Mouse (Mus musculus) thymus, postnatal 0 days (tissue): ENCODE data around the gene Fscn2. TPM values are rescaled to one million over a fixed set of nuclear protein-coding genes. Genes with fewer than 3 reads are reported as not detected.

Experiments used
- DNase-seq: peaks from one replicate; pipeline ENCODE4 v3.0.0-alpha.2; 2015; ENCODE audit warnings: low spot score
- polyA plus RNA-seq: library from polyadenylated mRNA; unstranded; fragments of >200 nt; fragmentation: Nextera tagmentation; extraction: Ambion mirVana; gene quantifications from 2 replicates; pipeline ENCODE4 v1.2.1, GENCODE M21; 2015

The Fscn2 gene
- polyA plus RNA-seq, result 0.46 and 0.59 TPM in 2 replicates

DNA sequence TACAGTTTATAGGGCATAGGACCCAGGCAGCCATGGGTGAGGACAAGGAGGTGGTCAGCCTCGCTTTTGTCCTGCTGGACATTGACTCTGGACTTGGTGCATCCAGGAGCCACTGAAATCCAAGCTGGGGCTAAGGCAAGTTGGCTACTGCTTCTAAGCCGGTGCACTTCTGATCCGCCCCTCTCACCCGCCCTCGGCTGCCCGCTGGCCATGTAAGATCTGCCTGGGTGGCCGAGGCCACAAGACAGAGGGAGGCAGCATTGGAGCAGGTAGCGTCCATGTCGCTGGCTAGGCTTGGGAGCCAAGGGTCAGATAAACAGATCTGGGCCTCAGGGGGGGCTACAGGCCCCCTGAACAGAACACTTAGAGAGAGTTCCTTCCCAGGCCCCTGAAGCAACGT is at the start of gene Fscn2:
Fscn2 (plus strand) TSS at position 240 of the 400 bp plus-strand sequence.
- DNase-seq, result no peak

DNA sequence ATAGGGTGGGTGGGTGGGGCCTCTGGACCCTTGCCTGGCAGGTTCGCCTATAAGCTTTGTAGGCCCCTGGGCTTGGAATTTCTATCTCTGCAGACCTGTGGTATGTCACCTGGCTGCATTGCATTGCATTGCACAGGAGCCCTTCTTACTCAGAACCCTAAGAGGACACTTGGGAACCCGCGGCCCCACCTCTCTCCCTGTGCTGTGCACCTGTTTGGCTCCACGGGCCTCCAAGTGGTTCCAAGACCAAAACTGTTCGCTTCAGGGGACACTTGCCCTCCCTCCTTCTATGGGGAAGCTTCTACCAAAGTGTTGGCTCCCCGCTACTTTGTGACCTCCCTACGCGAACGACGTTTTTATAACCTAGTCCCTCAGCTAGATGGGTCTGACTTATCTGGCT is 49.8 kb upstream of the Fscn2 start:
- no peak for DNase-seq

DNA sequence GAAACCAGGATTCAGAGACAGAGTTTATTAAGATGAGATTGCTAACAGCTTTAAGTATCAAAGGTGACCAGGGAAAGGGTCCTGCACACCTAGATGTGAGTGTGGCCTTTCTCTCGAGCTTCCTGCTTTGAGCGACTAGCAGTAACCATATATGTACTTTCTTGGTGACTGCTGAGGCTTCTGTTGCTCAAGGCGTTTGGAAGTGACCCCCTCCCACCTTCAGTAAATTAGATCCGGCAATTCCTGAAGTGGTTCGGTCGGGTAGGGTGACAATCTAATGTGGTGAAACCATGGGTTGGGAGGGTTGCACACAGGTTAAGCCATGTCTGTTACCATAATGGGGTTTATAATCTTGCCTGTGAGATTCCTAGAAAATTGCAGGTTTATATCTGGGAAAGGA is 49.3 kb upstream of the Fscn2 start:
- no peak for DNase-seq

DNA sequence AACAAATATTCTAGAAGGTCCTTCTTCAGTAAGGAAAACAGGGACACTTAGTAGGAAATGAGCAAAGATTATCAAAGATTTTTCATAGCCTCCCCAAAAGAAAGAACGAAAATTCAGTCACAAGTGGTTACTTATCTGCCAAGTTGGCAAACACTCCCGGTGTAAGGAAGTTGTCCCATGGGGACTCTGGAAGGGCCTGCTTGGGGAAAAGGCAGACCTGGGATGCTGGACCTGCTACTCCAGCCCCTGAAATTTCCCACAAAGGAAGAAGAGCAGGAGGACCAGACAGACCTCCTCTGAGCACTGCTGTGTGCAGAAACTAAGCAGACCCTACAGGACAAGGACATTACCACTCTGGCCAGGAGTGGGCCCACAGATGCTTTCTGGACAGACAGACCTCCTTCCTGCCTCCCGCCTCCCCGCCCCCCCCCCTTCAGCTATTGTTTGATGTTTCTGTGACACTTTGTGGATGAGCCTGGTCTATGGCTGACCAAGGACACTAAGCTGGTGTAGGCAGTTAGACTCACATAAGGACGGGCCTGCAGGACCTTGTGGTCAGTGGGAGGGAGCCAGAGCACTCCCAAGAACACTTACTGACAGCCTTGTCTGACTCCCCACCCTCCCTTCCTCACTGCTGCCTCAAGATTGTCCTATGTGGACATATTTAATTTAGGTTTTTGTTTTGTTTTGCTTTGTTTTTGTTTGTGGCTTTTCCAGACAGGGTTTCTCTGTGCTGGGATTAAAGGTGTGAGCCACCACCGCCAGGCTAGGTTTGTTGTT is 47.2 kb upstream of the Fscn2 start:
- DNase-seq, result no peak

DNA sequence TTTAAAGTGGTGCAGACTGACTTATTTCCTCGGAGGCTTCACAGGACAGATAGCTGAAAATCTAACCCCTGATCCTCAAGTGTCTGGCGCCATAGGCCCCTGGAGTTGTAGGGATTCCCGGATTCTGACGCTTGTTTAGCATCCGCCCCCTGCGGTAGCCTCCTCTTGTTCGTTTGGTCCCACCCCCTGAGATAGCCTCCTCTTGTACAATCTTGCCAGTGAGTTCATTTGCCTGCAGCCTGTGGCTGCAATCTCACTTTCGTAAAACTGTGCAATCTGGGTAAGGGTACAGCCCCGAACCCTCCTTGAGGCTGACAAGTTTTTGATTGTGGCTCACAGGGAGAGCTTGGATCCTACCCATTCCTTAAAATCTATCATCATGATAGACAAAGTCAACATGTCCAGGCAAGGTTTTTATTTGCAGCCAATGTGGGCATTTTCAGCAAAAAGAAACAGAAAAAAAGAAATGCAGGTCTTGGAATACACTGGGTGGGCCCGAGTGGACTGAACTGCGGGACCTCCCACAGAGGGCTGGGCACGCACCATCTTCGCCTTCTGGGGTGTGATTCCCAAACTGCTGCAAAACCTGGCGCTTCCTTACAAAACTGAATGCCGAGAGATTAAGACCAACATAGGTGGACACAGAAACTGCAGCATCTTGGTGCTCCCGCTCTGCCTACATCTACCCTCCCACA is 46.5 kb upstream of the Fscn2 start:
- no peak for DNase-seq

DNA sequence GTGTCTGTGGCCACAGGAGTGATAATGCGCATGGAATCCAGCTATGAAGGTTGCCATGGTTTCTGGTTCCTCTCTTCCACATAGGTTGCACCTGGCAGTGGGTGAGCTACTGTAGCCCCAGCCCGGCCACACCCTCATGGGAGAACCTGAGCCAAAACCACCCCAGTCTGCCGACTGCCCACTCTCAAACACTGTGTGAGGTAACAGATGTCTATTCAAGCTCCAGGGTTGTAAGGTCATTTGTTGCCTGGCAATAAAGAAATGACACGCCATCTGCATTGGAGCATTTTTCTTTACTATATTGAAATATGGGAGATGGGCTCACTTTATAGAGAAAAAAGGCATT is 45.9 kb upstream of the Fscn2 start:
- DNase-seq, result no peak

DNA sequence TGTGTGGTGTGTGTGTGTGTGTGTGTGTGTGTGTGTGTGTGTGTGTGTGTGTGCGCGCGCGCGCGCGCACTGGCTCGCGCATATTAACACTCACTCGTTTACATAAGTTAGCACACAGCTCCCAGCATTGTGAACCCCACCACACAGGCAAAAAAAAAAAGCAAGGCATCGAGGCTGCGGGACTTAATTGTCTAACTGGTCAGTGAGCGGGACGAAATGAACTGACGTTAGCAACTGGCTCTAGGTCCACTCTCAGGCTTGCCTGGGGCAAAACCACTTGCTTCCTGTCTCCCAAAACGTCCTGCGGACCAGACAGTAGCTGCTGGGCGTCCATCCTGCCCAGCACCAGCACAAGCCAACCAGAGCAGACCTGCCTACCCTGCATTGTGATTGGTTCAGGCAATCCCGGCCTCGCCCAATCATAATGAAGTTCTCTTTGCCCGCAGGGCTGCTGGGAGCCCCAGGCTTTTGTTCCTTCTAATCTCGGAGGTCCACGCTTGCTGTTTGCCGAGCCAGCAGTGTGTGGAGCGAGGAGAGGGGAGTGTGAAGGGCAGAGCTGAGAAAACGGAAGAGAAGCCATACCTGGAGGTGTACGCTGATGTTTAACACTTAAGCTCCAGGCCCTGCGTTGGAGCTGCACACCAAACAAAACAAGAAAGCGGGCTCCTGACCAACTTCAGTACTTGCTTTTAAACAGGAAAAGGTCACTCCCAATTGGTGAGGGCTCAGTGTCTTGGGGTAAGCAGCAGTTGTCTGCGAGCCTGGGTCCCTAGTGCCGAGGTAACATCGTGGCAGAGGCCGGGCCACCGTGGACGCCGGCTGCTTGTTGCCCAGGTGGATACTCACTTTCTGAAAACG is 45.3 kb upstream of the Fscn2 start:
- peak; percentile 90 for DNase-seq

DNA sequence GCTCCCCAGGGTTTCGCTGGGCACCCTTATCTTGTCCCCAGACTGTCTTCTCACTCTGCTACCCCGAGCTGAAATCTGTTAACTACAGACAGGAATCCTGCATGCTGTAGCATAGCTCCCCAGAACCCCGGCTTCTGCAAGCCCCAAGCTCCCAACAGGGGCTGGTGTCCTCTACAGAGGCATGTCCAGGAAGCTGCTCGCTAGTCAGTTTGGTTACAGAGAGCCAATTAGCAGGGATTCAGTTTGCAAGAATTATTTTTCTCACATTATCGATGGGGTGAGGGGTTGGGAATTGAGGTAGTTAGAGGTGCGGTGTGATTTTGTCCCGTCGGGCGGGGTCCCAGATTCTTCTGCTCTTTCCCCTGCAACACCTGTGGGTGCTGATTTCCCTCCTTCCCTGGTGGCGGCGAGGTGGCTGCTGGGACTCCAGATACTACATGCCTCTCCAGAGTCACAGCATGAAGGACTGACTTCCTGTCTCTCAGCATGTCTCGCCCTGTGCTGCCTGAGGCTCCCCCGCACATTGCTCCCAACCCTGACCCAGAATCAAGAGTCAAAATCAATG is 44.6 kb upstream of the Fscn2 start:
- peak; percentile 34 for DNase-seq

DNA sequence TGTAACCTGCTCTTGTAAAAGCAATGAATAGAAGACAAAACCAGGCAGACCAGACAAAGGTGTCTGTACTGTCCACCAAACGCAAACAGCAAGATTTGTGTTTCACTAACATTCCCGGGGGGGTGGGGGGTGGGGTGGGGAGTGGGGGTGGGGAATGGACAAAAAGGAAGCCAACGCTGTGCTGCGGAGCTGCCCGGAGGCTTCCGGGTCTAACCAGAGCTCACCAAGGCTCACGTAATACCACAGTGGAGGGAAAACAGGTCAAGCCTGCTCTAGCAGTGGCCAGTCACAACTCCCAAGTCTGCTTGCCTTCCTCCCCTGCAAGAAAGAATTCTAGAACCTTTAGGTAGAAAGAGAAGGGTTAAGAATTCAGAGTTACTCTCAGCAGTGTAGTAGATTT is 43.9 kb upstream of the Fscn2 start:
- DNase-seq, result no peak

DNA sequence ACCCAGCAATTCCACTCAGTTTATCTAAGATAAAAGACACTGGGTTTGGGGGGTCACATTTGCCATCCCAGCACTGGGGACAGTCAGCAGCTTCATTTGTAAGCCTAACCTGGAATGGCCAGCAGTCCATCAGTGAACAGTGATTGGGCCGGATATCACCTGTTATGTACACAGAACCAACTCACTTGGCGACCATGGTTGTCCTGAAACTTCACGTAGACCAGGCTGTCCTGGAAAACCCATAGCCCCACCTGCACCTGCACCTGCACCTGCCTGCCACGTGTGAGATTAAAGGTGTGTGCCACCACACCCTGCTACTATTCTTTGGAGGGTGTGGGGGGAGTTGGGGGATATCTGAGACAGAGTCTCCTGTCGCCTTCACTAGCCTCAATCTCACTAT is 42.0 kb upstream of the Fscn2 start:
- no peak for DNase-seq

DNA sequence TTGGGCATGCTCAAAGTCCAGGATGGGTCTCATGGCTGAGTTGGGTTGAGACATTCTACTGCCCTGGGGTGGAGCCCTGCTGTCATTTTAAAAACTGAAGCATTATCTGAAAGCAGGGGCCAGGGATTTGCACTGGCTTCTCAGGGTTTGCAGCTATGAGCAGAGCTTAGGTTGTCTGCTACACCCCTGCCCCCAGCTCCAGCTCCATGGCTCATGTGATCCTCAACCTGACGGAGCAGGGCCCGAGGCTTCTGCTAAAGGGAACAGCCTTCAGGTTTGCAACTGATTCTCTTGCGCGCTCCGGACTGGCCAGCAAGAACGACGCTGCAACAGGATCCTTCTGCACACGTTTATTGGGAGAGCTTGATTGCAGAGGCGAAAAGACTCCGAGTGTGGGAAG is 41.2 kb upstream of the Fscn2 start:
- no peak for DNase-seq

DNA sequence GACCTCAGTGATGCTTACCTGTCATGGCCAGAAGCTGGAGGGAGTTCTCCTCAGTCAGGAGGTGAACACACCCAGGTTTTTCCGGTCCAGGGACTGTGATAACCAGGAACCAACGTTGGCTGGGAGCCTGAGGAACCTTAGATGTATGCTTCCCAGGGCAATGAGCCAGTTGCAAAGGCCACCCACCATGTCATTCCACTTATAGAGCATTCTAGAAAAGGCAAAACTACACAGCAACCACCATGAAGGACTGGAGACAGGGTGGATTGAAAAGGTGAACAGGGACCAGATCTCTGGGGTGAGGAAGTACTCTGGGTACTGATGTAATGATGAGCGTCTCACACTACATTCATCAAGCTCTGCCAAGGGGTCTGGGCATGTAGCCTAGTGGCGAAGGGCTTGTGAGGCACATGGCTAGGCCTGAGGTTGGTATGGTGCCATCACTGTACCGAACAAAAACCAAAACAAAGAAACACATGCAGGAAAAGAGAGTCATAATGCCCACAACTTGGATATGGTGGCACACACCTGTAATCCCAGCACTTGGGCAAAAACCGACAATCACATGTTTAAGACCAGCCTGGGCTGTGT is 25.8 kb upstream of the Fscn2 start:
- no peak for DNase-seq

DNA sequence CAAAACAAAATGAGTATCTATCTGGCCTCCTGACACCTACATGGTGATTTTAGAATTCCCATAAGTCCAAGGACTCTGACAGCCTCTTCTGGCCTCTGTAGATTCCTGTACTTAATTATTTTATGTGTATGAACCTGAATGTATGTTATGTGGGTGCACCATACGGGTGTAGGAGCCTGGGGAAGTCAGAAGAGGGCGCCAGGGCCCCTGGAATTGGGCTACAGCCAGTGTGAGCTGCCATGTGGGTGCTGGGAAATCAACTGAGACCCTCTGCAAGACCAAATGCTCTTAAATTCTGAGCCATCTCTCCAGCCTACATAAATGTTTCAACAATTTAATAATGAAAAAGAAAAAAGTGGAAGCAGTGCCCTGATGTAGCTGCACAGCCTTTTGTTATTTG is 23.9 kb upstream of the Fscn2 start:
- no peak for DNase-seq

DNA sequence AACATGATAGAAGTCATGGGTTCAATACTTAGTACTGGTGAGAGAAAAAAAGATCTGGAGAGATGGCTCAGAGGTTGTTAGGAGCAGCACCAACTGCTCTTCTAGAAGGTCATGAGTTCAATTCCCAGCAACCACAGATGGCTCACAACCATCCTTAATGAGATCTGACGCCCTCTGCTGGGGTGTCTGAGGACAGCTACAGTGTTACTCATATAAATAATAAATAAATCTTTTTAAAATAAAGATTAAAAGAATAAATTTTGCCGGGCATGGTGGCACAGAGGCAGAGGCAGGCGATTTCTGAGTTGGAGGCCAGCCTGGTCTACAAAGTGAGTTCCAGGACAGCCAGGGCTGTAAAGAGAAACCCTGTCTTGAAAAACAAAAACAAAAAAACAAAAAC is 22.5 kb upstream of the Fscn2 start:
- DNase-seq, result no peak

DNA sequence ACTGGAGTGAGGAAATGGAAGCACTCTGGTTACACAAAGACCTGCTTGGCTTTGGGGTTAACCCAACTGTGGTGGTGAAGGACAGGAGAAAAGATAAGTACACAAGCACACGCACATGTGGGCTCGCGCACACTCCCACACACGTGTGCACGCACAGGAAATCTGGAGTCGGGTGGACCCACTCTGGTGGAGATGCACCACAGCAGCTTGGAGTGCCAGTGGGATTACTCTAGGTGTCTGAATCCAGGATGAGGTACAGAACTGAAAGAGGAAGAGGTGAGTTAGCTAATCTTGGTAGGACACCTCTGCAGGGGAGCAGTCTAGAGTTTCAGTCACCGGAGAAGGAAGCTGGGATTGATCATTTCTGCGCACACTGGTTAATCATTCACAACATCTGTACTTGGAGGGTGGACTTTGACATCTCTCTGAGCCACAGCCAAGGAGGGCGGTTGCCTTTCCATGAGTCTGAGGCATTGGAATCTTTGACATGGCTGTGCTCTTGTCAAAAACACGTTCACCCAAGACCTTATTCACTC is 21.3 kb upstream of the Fscn2 start:
- no peak for DNase-seq

DNA sequence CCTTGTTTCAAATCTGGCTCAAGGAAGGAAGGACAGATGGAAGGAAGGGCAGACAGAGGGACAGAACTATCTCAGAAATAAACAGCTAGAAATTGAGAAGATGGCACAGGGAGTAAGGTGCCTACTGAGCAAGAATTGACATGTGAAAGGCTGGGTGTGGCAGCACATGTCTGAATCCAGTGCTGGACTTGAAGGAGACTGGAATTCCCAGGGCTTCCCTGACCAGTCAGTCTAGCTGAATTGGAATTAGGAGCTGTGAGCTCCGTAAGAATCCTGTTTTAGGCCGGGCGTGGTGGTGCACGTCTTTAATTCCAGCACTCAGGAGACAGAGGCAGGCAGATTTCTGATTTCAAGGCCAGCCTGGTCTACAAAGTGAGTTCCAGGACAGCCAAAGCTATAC is 19.7 kb upstream of the Fscn2 start:
- no peak for DNase-seq

DNA sequence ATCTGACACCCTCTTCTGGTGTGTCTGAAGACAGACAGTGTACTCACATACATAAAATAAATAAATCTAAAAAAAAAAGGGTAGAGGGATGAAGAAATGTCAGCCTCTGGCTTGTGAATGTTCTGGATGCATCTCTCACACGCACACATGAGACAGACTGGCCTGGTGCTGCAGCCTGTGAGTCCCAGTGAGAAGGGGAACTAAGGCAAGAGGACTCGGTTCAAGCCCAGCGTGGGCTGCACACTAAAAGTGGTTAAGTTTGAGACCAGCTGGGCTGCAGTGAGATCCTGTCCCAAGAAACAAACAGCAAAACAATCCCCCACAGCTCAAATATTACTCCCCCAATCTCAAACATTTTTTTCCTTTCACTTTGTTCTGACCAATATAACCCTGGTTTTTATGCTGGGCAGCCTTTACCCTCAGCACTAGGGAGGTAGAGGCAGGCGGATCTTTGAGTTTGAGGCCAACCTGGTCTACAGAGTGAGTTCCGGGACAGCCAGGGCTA is 18.6 kb upstream of the Fscn2 start:
- no peak for DNase-seq

DNA sequence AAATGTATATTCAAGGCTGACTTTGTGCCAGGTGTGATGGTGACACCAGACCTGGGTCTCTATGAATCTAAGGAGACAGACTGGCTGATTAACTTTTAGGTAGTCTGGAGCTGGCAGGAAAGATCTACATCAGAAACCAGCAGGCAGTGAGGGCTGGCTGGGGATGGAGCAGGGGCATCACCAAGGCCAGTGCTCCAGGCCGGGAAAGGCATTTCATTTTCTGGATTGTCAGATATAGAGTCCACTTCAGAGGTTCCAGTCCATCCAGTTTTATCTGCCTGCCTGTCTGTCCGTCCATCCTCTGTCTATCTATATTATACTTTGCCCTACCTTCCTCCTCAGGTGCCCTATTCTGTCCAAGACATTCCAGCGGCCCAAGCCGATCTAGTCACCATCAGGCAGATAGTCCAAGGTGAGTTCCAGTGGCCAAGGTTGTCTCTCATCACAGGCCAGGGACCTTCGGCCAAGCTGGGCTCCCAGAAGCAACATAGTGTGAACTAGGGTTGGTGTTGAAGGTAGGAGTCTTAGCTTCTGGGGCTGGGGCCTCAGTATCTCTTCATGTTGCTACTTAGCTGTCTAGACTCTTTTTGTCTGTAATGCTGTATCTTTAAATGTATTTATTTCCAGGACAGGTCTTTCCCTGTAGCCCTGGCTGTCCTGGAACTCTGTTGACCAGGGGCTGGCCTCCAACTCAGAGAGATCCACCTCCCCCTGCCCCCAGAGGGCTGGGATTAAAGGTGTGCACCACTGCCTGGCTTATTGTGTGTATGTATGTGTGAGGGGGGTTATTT is 17.6 kb upstream of the Fscn2 start:
- no peak for DNase-seq

DNA sequence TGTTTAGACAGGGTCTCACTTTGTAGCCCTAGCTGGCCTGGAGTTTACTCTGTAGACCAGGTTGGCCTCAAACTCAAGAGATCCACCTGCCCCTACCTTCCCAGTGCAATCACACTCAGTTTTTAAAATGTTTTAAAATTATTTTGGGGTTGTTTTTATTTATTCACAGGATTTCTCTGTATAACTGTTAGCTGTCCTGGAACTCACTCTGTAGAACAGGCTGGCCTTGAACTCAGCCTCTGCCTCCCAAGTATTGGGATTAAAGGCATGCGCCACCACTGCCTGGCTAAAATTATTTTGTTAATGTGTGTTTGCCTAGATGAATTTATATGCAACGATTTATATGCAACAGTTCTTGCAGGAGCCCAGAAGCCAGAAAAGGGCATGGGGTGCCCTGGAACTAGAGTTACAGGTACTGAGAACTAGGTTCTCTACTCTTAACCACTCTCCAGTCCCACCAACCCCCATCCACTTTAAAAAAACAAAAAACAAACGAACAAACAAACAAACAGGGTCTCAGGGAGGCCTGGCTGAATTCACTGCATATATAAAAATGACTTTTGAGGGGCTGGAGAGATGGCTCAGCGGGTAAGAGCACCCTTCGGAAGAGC is 16.9 kb upstream of the Fscn2 start:
- no peak for DNase-seq
